Mouse (Mus musculus): ENCODE results near the gene D13Ertd608e. TPM values are rescaled to one million over a fixed set of nuclear protein-coding genes. Genes with fewer than 3 reads are reported as not detected.
"Not testable (repeated sequence)": the region's sequence is repeated elsewhere in the genome, so short reads cannot be mapped to it uniquely, and the experiment has no call there.

The D13Ertd608e gene
- polyA plus RNA-seq, 1 experiment from 2014 or later, result not detected

- 49% methylated on average over 8 of the region's 8 CpGs for WGBS
- Histone ChIP-seq H3K4me2 (replicated peaks; ENCODE audit: low read depth, low read length) (no peak overlapping the region), H3K36me3 (ENCODE audit: control insufficient read depth, insufficient read depth, low read length) (no peaks in the 10 kb centered on the region), H3K4me1 (ENCODE audit: control insufficient read depth, insufficient read depth, low read length) (no peaks in the 10 kb centered on the region), H3K9me3 (ENCODE audit: control insufficient read depth, low read length) (no peaks in the 10 kb centered on the region), H3K4me3 (ENCODE audit: low read length) (no peak overlapping the region), H3K27me3 (ENCODE audit: control insufficient read depth, insufficient read depth, low read length) (no peaks in the 10 kb centered on the region), H3K27ac (ENCODE audit: low read depth, low read length) (no peak overlapping the region), H3K9ac (ENCODE audit: low read depth, low read length) (no peak overlapping the region)
- no peak for ATAC-seq (ENCODE audit: low FRiP score, low TSS enrichment)
Measured at GRCm38 (mm10) chr13:119816798-119817197, 19.0 kb upstream of the D13Ertd608e start.

- no peak for ATAC-seq (ENCODE audit: low FRiP score, low TSS enrichment)
- H3K4me3 ChIP-seq (ENCODE audit: low read length), result no peak overlapping the region
- H3K27me3 ChIP-seq (ENCODE audit: control insufficient read depth, insufficient read depth, low read length), result no peaks in the 10 kb centered on the region
- no peak overlapping the region for H3K4me2 ChIP-seq (replicated peaks; ENCODE audit: low read depth, low read length)
- H3K27ac ChIP-seq (ENCODE audit: low read depth, low read length), result no peak overlapping the region
- 32% methylated on average over 2 of the region's 2 CpGs for WGBS
- H3K9me3 ChIP-seq (ENCODE audit: control insufficient read depth, low read length), result no peaks in the 10 kb centered on the region
- H3K36me3 ChIP-seq (ENCODE audit: control insufficient read depth, insufficient read depth, low read length), result no peaks in the 10 kb centered on the region
- no peak overlapping the region for H3K9ac ChIP-seq (ENCODE audit: low read depth, low read length)
- no peaks in the 10 kb centered on the region for H3K4me1 ChIP-seq (ENCODE audit: control insufficient read depth, insufficient read depth, low read length)
Measured at GRCm38 (mm10) chr13:119817579-119818206, 18.1 kb upstream of the D13Ertd608e start.

GRCm38 (mm10) chr13:119830116-119830515, 5.7 kb upstream of the D13Ertd608e start, which contains the start of gene AF067063:
Gene AF067063, minus strand, starts transcription at chr13:119830216.
- H3K9me3 ChIP-seq (ENCODE audit: control insufficient read depth, low read length); H3K4me2 ChIP-seq (replicated peaks; ENCODE audit: low read depth, low read length); H3K27ac ChIP-seq (ENCODE audit: low read depth, low read length); H3K36me3 ChIP-seq (ENCODE audit: control insufficient read depth, insufficient read depth, low read length); H3K27me3 ChIP-seq (ENCODE audit: control insufficient read depth, insufficient read depth, low read length); ATAC-seq (ENCODE audit: low FRiP score, low TSS enrichment); H3K4me3 ChIP-seq (ENCODE audit: low read length); H3K4me1 ChIP-seq (ENCODE audit: control insufficient read depth, insufficient read depth, low read length); H3K9ac ChIP-seq (ENCODE audit: low read depth, low read length): not testable (repeated sequence)

- not testable (repeated sequence) for H3K9ac ChIP-seq (ENCODE audit: low read depth, low read length); H3K36me3 ChIP-seq (ENCODE audit: control insufficient read depth, insufficient read depth, low read length); H3K27ac ChIP-seq (ENCODE audit: low read depth, low read length); H3K27me3 ChIP-seq (ENCODE audit: control insufficient read depth, insufficient read depth, low read length); H3K4me1 ChIP-seq (ENCODE audit: control insufficient read depth, insufficient read depth, low read length); H3K9me3 ChIP-seq (ENCODE audit: control insufficient read depth, low read length); H3K4me3 ChIP-seq (ENCODE audit: low read length)
- peak overlapping the region; percentile 19; the same call in 1 of the 2 replicates for H3K4me2 ChIP-seq (replicated peaks; ENCODE audit: low read depth, low read length)
- peak; percentile 76 for ATAC-seq (ENCODE audit: low FRiP score, low TSS enrichment)
- 16% methylated on average over 17 of the region's 23 CpGs for WGBS
Measured at GRCm38 (mm10) chr13:119836324-119836811, 562 bp downstream of the D13Ertd608e start.

GRCm38 (mm10) chr13:119837719-119838337, 2.0 kb downstream of the D13Ertd608e start:
- H3K4me3 ChIP-seq (ENCODE audit: low read length); H3K9me3 ChIP-seq (ENCODE audit: control insufficient read depth, low read length); H3K27ac ChIP-seq (ENCODE audit: low read depth, low read length); H3K36me3 ChIP-seq (ENCODE audit: control insufficient read depth, insufficient read depth, low read length); H3K27me3 ChIP-seq (ENCODE audit: control insufficient read depth, insufficient read depth, low read length); H3K4me1 ChIP-seq (ENCODE audit: control insufficient read depth, insufficient read depth, low read length); H3K9ac ChIP-seq (ENCODE audit: low read depth, low read length); H3K4me2 ChIP-seq (replicated peaks; ENCODE audit: low read depth, low read length): not testable (repeated sequence)
- ATAC-seq (ENCODE audit: low FRiP score, low TSS enrichment), result 0 out of 2 replicates have a peak, but pooled peaks have one; percentile 25
- 7% methylated on average over 14 of the region's 23 CpGs for WGBS

- H3K4me1 ChIP-seq (ENCODE audit: control insufficient read depth, insufficient read depth, low read length); H3K27ac ChIP-seq (ENCODE audit: low read depth, low read length); H3K9me3 ChIP-seq (ENCODE audit: control insufficient read depth, low read length); H3K36me3 ChIP-seq (ENCODE audit: control insufficient read depth, insufficient read depth, low read length); H3K4me3 ChIP-seq (ENCODE audit: low read length); H3K9ac ChIP-seq (ENCODE audit: low read depth, low read length); H3K4me2 ChIP-seq (replicated peaks; ENCODE audit: low read depth, low read length); H3K27me3 ChIP-seq (ENCODE audit: control insufficient read depth, insufficient read depth, low read length); ATAC-seq (ENCODE audit: low FRiP score, low TSS enrichment): not testable (repeated sequence)
- 35% methylated on average over 6 of the region's 6 CpGs for WGBS
Measured at GRCm38 (mm10) chr13:119839982-119840381, 4.2 kb downstream of the D13Ertd608e start.

GRCm38 (mm10) chr13:119862399-119862798, 26.6 kb downstream of the D13Ertd608e start:
- not testable (repeated sequence) for H3K9me3 ChIP-seq (ENCODE audit: control insufficient read depth, low read length); H3K4me2 ChIP-seq (replicated peaks; ENCODE audit: low read depth, low read length); H3K4me3 ChIP-seq (ENCODE audit: low read length); H3K36me3 ChIP-seq (ENCODE audit: control insufficient read depth, insufficient read depth, low read length); ATAC-seq (ENCODE audit: low FRiP score, low TSS enrichment); H3K27ac ChIP-seq (ENCODE audit: low read depth, low read length); H3K9ac ChIP-seq (ENCODE audit: low read depth, low read length); H3K4me1 ChIP-seq (ENCODE audit: control insufficient read depth, insufficient read depth, low read length); H3K27me3 ChIP-seq (ENCODE audit: control insufficient read depth, insufficient read depth, low read length)
- no CpG with 5 or more reads among the region's 6 CpGs for WGBS

- 75% methylated on average over 6 of the region's 7 CpGs for WGBS
- not testable (repeated sequence) for H3K4me2 ChIP-seq (replicated peaks; ENCODE audit: low read depth, low read length)
Measured at GRCm38 (mm10) chr13:119864395-119864999, 28.7 kb downstream of the D13Ertd608e start.

GRCm38 (mm10) chr13:119886896-119887295, 51.1 kb downstream of the D13Ertd608e start:
- ATAC-seq (ENCODE audit: low FRiP score, low TSS enrichment); H3K4me1 ChIP-seq (ENCODE audit: control insufficient read depth, insufficient read depth, low read length); H3K9me3 ChIP-seq (ENCODE audit: control insufficient read depth, low read length); H3K4me2 ChIP-seq (replicated peaks; ENCODE audit: low read depth, low read length); H3K9ac ChIP-seq (ENCODE audit: low read depth, low read length); H3K4me3 ChIP-seq (ENCODE audit: low read length); H3K36me3 ChIP-seq (ENCODE audit: control insufficient read depth, insufficient read depth, low read length); H3K27ac ChIP-seq (ENCODE audit: low read depth, low read length); H3K27me3 ChIP-seq (ENCODE audit: control insufficient read depth, insufficient read depth, low read length): not testable (repeated sequence)
- WGBS, result 20% methylated on average over 4 of the region's 4 CpGs

More at GRCm38 (mm10) chr13:119864395-119864999, 28.7 kb downstream of the D13Ertd608e start:
- H3K27me3 ChIP-seq (ENCODE audit: control insufficient read depth, insufficient read depth, low read length); H3K36me3 ChIP-seq (ENCODE audit: control insufficient read depth, insufficient read depth, low read length); H3K4me1 ChIP-seq (ENCODE audit: control insufficient read depth, insufficient read depth, low read length); H3K9ac ChIP-seq (ENCODE audit: low read depth, low read length); H3K27ac ChIP-seq (ENCODE audit: low read depth, low read length); H3K4me3 ChIP-seq (ENCODE audit: low read length); H3K9me3 ChIP-seq (ENCODE audit: control insufficient read depth, low read length); ATAC-seq (ENCODE audit: low FRiP score, low TSS enrichment): not testable (repeated sequence)
